Mouse (Mus musculus) C2C12 (cell line): Measurements from ENCODE around the gene Shisa9.

Experiments used
- CEBPB ChIP-seq: IDR thresholded peaks from one replicate; pipeline ENCODE4 v1.6.1; 2011; ENCODE audit warnings: low read depth, mild to moderate bottlenecking, control low read depth, moderate library complexity
- CTCF ChIP-seq: IDR thresholded peaks from one replicate; pipeline ENCODE4 v1.5.1; 2011; ENCODE audit not compliant: control insufficient read depth, insufficient read depth, insufficient read length
- FOSL1 ChIP-seq: IDR thresholded peaks from one replicate; pipeline ENCODE4 v1.8.0; 2011; ENCODE audit warnings: mild to moderate bottlenecking, low read length; ENCODE audit not compliant: poor library complexity, insufficient read depth, severe bottlenecking
- MAX ChIP-seq: IDR thresholded peaks from one replicate; pipeline ENCODE4 v1.6.1; 2011; ENCODE audit warnings: mild to moderate bottlenecking, control low read depth
- MYOD1 ChIP-seq: IDR thresholded peaks from one replicate; pipeline ENCODE4 v1.6.1; 2011; ENCODE audit warnings: low read depth; ENCODE audit not compliant: control insufficient read depth, insufficient read length
- MYOG ChIP-seq: IDR thresholded peaks from one replicate; pipeline ENCODE4 v1.6.1; 2011; ENCODE audit not compliant: control insufficient read depth, insufficient read length; ENCODE audit errors: extremely low read depth
- USF1 ChIP-seq: IDR thresholded peaks from one replicate; pipeline ENCODE4 v1.6.1; 2011; ENCODE audit warnings: low read depth, mild to moderate bottlenecking, control low read depth, moderate library complexity

DNA sequence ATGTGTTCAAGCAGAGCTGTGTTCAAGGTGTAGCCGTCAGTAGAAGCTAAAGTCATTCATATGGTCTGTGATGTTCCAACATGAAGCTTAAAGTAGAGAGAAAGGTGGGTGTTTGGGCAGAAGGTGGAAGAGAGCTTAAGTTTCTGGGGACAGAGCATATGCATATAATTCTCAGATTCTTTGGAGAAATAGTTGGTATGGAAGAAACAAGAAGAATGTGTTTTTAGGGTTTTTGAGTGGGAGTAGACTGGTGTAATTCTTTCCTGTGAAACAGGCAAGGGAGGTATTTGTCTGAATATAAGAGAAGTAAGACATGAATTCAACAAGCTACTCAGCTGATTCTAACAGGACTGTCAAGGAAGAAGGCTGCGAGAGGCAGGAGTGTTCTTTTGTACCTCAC lies 225.9 kb downstream of the Shisa9 start:
- TF ChIP-seq USF1, result no peak
- TF ChIP-seq CTCF, result no peak
- no peak for TF ChIP-seq CEBPB
- TF ChIP-seq MAX, result no peak
- no peak for TF ChIP-seq MYOD1
- no peak for TF ChIP-seq MYOG
- no peak for TF ChIP-seq FOSL1
